Mouse (Mus musculus): ENCODE measurements around the gene Psmb8. TPM values are rescaled to one million over a fixed set of nuclear protein-coding genes. Genes with fewer than 3 reads are reported as not detected.
A peak's percentile ranks its signal among the peaks of the same experiment; 100 is the strongest.

Gene Psmb8
- polyA plus RNA-seq, 1 experiment from 2014 or later, result 7.1 TPM

DNA sequence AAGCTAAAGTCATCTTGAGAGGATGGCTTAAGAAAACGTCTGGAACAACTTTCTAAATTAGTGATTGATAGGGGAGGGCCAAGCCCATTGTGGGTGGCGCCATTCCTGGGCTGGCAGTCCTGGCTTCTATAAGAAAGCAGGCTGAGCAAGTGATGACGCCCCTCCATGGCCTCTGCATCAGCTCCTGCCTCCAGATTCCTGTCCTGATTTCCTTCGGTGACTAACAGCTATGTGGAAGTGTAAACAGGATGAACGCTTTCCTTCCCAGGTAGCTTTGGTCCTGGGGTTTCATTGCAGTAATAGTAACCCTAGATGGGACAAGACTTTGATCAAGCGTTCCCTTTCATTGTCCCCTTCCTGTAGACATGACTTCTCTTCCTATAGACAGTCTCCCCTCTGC lies 18.5 kb upstream of the Psmb8 start:
- no peak overlapping the region for H3K9ac ChIP-seq
- no peak overlapping the region for H3K4me3 ChIP-seq (replicated peaks)
- no peak overlapping the region for H3K27ac ChIP-seq
- ATAC-seq (replicated peaks; ENCODE audit: low FRiP score), result no peak
- no peaks in the 10 kb centered on the region for H3K4me1 ChIP-seq
- 67% methylated on average over 6 of the region's 6 CpGs for WGBS
- no peak overlapping the region for H3K4me2 ChIP-seq
- H3K27me3 ChIP-seq, result peaks cover 23% of the 10 kb centered on the region
- no peaks in the 10 kb centered on the region for H3K36me3 ChIP-seq
- 0 out of 2 replicates have a peak, but pooled peaks cover 5% of the 10 kb centered on the region for H3K9me3 ChIP-seq (replicated peaks)

- ATAC-seq (replicated peaks; ENCODE audit: low FRiP score), result no peak
- Histone ChIP-seq H3K4me2 (no peak overlapping the region), H3K36me3 (no peaks in the 10 kb centered on the region), H3K4me3 (replicated peaks) (no peak overlapping the region), H3K9me3 (replicated peaks) (0 out of 2 replicates have a peak, but pooled peaks cover 5% of the 10 kb centered on the region), H3K4me1 (no peaks in the 10 kb centered on the region), H3K9ac (no peak overlapping the region), H3K27me3 (peaks cover 27% of the 10 kb centered on the region), H3K27ac (no peak overlapping the region)
- WGBS, result 70% methylated on average over 13 of the region's 13 CpGs
These were observed 17.3 kb upstream of the Psmb8 start for GRCm38 (mm10) chr17:34179913-34180859.

DNA sequence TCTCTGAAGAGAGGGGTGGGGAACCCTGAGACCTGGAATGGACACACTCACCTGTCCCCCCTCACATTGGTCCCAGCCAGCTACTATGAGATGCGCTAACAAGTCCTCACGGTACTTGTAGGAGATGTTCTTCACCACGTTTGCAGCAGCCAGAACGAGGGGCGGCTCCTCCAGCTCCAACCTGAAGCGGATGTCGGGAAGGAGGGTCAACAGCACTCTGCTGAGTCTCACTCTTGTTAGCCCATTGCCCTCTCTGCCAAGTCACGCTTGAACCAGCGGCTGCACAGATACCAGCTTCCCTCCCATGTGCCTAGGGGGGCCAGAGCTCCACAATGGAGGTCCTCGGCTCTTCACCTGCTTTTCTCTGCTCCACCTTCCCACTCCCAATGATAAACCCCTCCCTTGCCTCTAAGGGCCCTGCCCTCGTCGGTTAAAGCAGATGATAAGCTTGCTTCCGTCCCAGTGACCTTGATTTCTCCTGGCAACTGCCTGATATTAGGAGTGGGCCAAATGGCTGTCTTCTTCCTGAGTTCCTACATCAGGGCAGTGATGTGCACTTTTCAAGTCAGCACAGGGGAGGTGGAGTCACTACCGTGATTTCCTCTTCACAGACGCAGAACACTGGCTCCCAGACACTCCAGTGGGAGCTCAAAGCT lies 13.8 kb upstream of the Psmb8 start:
- Histone ChIP-seq H3K9ac (no peak overlapping the region), H3K4me3 (replicated peaks) (no peak overlapping the region), H3K36me3 (no peaks in the 10 kb centered on the region), H3K27me3 (peaks cover 53% of the 10 kb centered on the region), H3K4me2 (no peak overlapping the region), H3K4me1 (peaks cover 17% of the 10 kb centered on the region), H3K27ac (no peak overlapping the region), H3K9me3 (replicated peaks) (no peaks in the 10 kb centered on the region)
- 78% methylated on average over 15 of the region's 15 CpGs for WGBS
- no peak for ATAC-seq (replicated peaks; ENCODE audit: low FRiP score)

GRCm38 (mm10) chr17:34185526-34185925 lies 12.0 kb upstream of the Psmb8 start:
- peaks cover 71% of the 10 kb centered on the region for H3K27me3 ChIP-seq
- no peak overlapping the region for H3K9ac ChIP-seq
- no peak overlapping the region for H3K27ac ChIP-seq
- peaks cover 17% of the 10 kb centered on the region for H3K4me1 ChIP-seq
- H3K36me3 ChIP-seq, result no peaks in the 10 kb centered on the region
- no peak for ATAC-seq (replicated peaks; ENCODE audit: low FRiP score)
- no peak overlapping the region for H3K4me2 ChIP-seq
- 89% methylated on average over 9 of the region's 9 CpGs for WGBS
- H3K4me3 ChIP-seq (replicated peaks), result no peak overlapping the region
- no peaks in the 10 kb centered on the region for H3K9me3 ChIP-seq (replicated peaks)

GRCm38 (mm10) chr17:34186885-34187260 lies 10.6 kb upstream of the Psmb8 start:
- Histone ChIP-seq H3K27me3 (peaks cover 83% of the 10 kb centered on the region), H3K36me3 (no peaks in the 10 kb centered on the region), H3K9ac (peak overlapping the region; percentile 47), H3K4me2 (peak overlapping the region; percentile 97), H3K4me3 (replicated peaks) (peak overlapping the region; percentile 61), H3K27ac (no peak overlapping the region), H3K9me3 (replicated peaks) (no peaks in the 10 kb centered on the region), H3K4me1 (peaks cover 17% of the 10 kb centered on the region)
- ATAC-seq (replicated peaks; ENCODE audit: low FRiP score), result no peak
- 3% methylated on average over 14 of the region's 14 CpGs for WGBS

DNA sequence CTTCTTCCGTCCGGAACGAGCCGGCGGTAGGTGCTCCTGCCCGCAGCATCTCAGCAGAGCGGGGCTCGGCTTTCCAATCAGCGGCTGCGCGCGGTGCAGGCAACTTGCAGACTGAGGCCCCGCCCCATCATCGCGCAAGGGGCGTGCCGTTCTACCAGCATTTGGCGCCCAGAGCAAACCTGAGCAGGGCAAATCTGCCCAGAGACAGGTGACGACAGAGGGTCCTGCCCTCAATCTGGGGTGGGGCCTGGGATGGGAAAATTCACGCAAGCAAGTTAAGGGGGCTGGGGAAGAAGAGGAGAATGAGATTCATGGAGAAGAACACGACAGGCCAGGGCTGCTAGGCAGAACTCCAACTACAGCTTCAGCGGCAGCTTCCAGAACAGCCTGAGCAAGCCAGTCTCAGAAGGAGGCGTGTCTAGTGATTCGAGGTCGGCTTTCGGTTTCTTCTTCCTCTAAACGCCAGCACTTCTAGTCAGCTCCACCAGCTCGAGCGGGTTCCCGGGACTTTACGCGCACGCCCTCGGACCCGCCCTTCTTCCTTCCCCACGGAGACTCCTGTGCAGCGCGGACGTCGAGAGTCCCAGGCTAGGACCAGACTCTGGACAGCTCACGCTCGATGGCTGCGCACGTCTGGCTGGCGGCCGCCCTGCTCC lies 10.1 kb upstream of the Psmb8 start, which contains the start of the genes Tap1 and Psmb9:
Gene Tap1 (plus strand): TSS at position 293 of the 656 bp plus-strand sequence.
Gene Psmb9 (minus strand): TSS at position 504 of the 656 bp plus-strand sequence.
- H3K27ac ChIP-seq, result peak within 1 kb of the TSS; percentile 54; the same call in 1 of the 2 replicates
- H3K36me3 ChIP-seq, result no peaks in the 10 kb centered on the region
- no peaks in the 10 kb centered on the region for H3K9me3 ChIP-seq (replicated peaks)
- peak within 1 kb of the TSS; percentile 61 for H3K4me3 ChIP-seq (replicated peaks)
- peaks cover 85% of the 10 kb centered on the region for H3K27me3 ChIP-seq
- peak; percentile 97 for ATAC-seq (replicated peaks; ENCODE audit: low FRiP score)
- peaks cover 17% of the 10 kb centered on the region for H3K4me1 ChIP-seq
- H3K9ac ChIP-seq, result peak within 1 kb of the TSS; percentile 59
- under 1% methylated on average over 46 of the region's 46 CpGs for WGBS
- H3K4me2 ChIP-seq, result peak within 1 kb of the TSS; percentile 97

DNA sequence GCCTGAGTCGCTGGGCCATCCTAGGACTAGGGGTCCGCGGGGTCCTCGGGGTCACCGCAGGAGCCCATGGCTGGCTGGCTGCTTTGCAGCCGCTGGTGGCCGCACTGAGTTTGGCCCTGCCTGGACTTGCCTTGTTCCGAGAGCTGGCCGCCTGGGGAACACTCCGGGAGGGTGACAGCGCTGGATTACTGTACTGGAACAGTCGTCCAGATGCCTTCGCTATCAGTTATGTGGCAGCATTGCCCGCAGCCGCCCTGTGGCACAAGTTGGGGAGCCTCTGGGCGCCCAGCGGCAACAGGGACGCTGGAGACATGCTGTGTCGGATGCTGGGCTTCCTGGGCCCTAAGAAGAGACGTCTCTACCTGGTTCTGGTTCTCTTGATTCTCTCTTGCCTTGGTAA lies 9.5 kb upstream of the Psmb8 start:
- Histone ChIP-seq H3K27ac (peak overlapping the region; percentile 54; the same call in 1 of the 2 replicates), H3K9ac (peak overlapping the region; percentile 59), H3K4me2 (peak overlapping the region; percentile 97), H3K9me3 (replicated peaks) (no peaks in the 10 kb centered on the region), H3K36me3 (no peaks in the 10 kb centered on the region), H3K4me3 (replicated peaks) (peak overlapping the region; percentile 61), H3K27me3 (peaks cover 86% of the 10 kb centered on the region), H3K4me1 (peaks cover 20% of the 10 kb centered on the region)
- WGBS, result 3% methylated on average over 20 of the region's 20 CpGs
- ATAC-seq (replicated peaks; ENCODE audit: low FRiP score), result no peak

DNA sequence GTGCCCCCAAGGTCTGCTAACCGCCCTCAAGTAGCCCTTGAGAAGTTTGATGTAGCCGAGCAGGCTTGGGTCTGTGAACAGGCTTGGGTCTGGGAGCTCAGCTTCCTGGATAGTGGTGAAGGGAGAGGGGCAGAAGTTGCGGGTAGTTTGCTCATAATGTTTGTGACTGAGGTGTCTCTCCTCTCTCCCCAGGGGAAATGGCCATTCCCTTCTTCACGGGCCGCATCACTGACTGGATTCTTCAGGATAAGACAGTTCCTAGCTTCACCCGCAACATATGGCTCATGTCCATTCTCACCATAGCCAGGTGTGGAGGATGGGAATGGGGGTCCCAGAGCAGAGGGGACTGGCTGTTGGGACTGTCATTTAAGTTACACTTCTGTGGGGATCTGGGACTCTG lies 8.5 kb upstream of the Psmb8 start:
- peaks cover 87% of the 10 kb centered on the region for H3K27me3 ChIP-seq
- H3K4me1 ChIP-seq, result peaks cover 20% of the 10 kb centered on the region
- no peak overlapping the region for H3K9ac ChIP-seq
- no peaks in the 10 kb centered on the region for H3K9me3 ChIP-seq (replicated peaks)
- no peak overlapping the region for H3K4me3 ChIP-seq (replicated peaks)
- no peak overlapping the region for H3K4me2 ChIP-seq
- no peak for ATAC-seq (replicated peaks; ENCODE audit: low FRiP score)
- H3K27ac ChIP-seq, result no peak overlapping the region
- no peaks in the 10 kb centered on the region for H3K36me3 ChIP-seq
- WGBS, result 59% methylated on average over 6 of the region's 6 CpGs

DNA sequence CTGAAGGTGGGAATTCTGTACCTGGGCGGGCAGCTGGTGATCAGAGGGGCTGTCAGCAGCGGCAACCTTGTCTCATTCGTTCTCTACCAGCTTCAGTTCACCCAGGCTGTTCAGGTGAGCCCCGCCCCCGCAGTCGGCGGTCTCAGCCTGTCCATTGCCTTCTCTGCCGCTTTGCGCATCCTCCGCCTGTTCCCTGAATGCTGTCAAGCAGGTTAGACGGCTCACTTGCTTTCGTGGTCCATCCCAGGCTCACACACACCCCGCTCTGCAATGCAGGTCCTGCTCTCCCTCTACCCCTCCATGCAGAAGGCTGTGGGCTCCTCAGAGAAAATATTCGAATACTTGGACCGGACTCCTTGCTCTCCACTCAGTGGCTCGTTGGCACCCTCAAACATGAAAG lies 4.7 kb upstream of the Psmb8 start:
- no peak overlapping the region for H3K4me3 ChIP-seq (replicated peaks)
- no peak overlapping the region for H3K27ac ChIP-seq
- no peaks in the 10 kb centered on the region for H3K9me3 ChIP-seq (replicated peaks)
- H3K4me1 ChIP-seq, result peaks cover 22% of the 10 kb centered on the region
- H3K9ac ChIP-seq, result no peak overlapping the region
- 23% methylated on average over 16 of the region's 16 CpGs for WGBS
- no peak overlapping the region for H3K4me2 ChIP-seq
- H3K27me3 ChIP-seq, result peaks cover 95% of the 10 kb centered on the region
- no peak for ATAC-seq (replicated peaks; ENCODE audit: low FRiP score)
- no peaks in the 10 kb centered on the region for H3K36me3 ChIP-seq

DNA sequence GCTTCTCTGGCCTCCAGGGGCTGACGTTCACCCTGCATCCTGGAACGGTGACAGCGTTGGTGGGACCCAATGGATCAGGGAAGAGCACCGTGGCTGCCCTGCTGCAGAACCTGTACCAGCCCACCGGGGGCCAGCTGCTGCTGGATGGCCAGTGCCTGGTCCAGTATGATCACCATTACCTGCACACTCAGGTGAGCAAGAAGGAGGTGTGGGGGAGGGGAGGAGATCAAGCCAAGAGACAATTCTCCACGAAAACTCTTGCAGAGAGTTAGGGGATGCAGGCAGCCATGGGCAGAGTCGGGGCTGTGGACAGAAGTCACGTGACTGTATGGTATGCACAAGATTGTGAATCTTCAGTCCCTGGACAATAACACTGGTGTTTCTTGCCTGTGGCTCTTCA lies 4.1 kb upstream of the Psmb8 start:
- H3K4me3 ChIP-seq (replicated peaks), result no peak overlapping the region
- WGBS, result 54% methylated on average over 8 of the region's 8 CpGs
- no peak overlapping the region for H3K9ac ChIP-seq
- H3K36me3 ChIP-seq, result no peaks in the 10 kb centered on the region
- peaks cover 23% of the 10 kb centered on the region for H3K4me1 ChIP-seq
- no peak for ATAC-seq (replicated peaks; ENCODE audit: low FRiP score)
- peaks cover 95% of the 10 kb centered on the region for H3K27me3 ChIP-seq
- no peak overlapping the region for H3K4me2 ChIP-seq
- H3K27ac ChIP-seq, result no peak overlapping the region
- no peaks in the 10 kb centered on the region for H3K9me3 ChIP-seq (replicated peaks)

GRCm38 (mm10) chr17:34194723-34195122 lies 2.8 kb upstream of the Psmb8 start:
- ATAC-seq (replicated peaks; ENCODE audit: low FRiP score), result no peak
- H3K4me1 ChIP-seq, result peaks cover 24% of the 10 kb centered on the region
- H3K4me3 ChIP-seq (replicated peaks), result no peak overlapping the region
- no peak overlapping the region for H3K9ac ChIP-seq
- no peak overlapping the region for H3K27ac ChIP-seq
- 84% methylated on average over 4 of the region's 4 CpGs for WGBS
- H3K4me2 ChIP-seq, result no peak overlapping the region
- no peaks in the 10 kb centered on the region for H3K36me3 ChIP-seq
- H3K27me3 ChIP-seq, result peaks cover 93% of the 10 kb centered on the region
- H3K9me3 ChIP-seq (replicated peaks), result no peaks in the 10 kb centered on the region

DNA sequence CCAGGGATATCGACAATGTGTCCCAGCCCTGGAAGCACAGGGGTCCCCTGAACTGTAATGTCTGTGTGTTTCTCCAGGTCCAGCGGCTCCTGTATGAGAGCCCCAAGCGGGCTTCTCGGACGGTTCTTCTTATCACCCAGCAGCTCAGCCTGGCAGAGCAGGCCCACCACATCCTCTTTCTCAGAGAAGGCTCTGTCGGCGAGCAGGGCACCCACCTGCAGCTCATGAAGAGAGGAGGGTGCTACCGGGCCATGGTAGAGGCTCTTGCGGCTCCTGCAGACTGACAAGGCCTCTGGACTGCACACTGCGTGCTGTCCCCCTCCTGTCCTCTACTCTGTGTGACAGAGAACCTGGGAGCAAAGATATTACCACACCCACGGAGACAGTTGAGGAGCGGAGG lies 1.0 kb upstream of the Psmb8 start:
- ATAC-seq (replicated peaks; ENCODE audit: low FRiP score), result no peak
- Histone ChIP-seq H3K9ac (no peak overlapping the region), H3K36me3 (no peaks in the 10 kb centered on the region), H3K9me3 (replicated peaks) (no peaks in the 10 kb centered on the region), H3K27ac (no peak overlapping the region), H3K4me1 (peaks cover 24% of the 10 kb centered on the region), H3K27me3 (peaks cover 83% of the 10 kb centered on the region), H3K4me3 (replicated peaks) (no peak overlapping the region; the same call in 1 of the 2 replicates), H3K4me2 (no peak overlapping the region; the same call in 1 of the 2 replicates)
- WGBS, result 33% methylated on average over 12 of the region's 12 CpGs

Measured in kidney, embryonic 15.5 days (tissue).